16 mouse cellular contexts compared by ENCODE assay signal in the genomic region with DNA sequence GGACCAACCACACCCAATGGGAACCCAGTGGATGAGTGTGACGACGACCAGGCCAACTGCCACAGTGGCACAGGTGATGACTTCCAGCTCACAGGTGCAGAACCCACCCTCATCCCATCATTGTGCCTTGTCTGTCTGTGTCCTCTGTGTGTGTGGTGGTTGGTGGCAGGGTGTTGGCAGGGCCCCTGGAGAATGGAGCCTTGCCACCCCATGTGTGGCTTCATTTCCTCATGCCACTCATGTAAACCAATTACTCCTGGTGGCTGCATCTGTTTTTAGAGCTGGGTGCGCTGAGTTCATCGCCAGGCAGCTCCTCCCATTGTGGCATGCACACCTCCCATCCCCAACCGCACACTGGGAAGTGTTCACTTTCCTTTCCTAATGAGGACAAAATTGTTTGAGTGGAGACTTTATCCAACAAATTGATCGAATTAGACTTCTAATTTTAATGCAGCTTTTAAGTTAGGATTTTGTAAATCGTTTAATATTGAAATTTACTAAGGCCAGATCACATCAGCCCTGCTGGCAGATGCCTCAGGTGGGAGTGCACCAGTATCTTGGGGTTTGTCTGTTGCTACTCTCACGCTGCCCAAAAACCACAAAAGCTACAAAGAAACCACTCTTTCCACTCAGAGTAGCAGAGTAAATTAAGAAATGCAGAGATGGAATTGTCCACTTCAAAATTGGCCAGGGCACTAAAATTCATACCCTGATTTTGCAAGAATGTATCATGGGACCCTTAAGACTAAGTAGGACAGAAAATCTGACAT.
DNase-seq lines count a peak whose midpoint lies in the region; ATAC-seq and TF ChIP-seq lines count a peak whose summit lies in the region.
"Had no signal": no experiment of that assay in that cellular context is flagged by ENCODE, and none has a peak within 500 bp of the region (broad histone marks: within the 10 kb centered on the region; RNA-seq: fewer than 3 reads in every experiment).

No protein-coding gene starts in this region.

- H3K9me3 ChIP-seq in lung, embryonic 14.5 days (ENCODE audit: low read depth, low read length): no peaks in the 10 kb centered on the region
- no peaks in the 10 kb centered on the region for H3K9me3 ChIP-seq in megakaryocyte, embryonic 14.5 days
- no peaks in the 10 kb centered on the region for H3K9me3 ChIP-seq in forebrain, embryonic 12.5 days
- H3K9me3 ChIP-seq: embryonic facial prominence, embryonic 13.5 days; forebrain, embryonic 15.5 days; liver, embryonic 13.5 days; midbrain, embryonic 13.5 days; neural tube, embryonic 13.5 days had no signal

- H3K36me3 ChIP-seq in lung, embryonic 14.5 days (ENCODE audit: insufficient read depth): peaks cover 36% of the 10 kb centered on the region
- no peaks in the 10 kb centered on the region for H3K36me3 ChIP-seq in megakaryocyte, embryonic 14.5 days (replicated peaks; ENCODE audit: low read length)
- peaks cover 10% of the 10 kb centered on the region; the same call in 1 of the 2 replicates for H3K36me3 ChIP-seq in forebrain, embryonic 12.5 days (replicated peaks)
- H3K36me3 ChIP-seq: liver, embryonic 13.5 days had no signal

- H3K27ac ChIP-seq in lung, embryonic 14.5 days (ENCODE audit: low read depth): peak overlapping the region; percentile 42; the same call in 1 of the 2 replicates
- peak overlapping the region; percentile 24 for H3K27ac ChIP-seq in brown adipose tissue, adult 24 weeks (replicated peaks; ENCODE audit: low read depth, low read length)
- H3K27ac ChIP-seq in forebrain, embryonic 12.5 days: no peak overlapping the region
- H3K27ac ChIP-seq: embryonic facial prominence, embryonic 13.5 days; forebrain, embryonic 15.5 days; liver, embryonic 13.5 days; midbrain, embryonic 13.5 days had no signal

- no peak overlapping the region for H3K9ac ChIP-seq in lung, embryonic 14.5 days
- H3K9ac ChIP-seq in forebrain, embryonic 12.5 days: no peak overlapping the region
- H3K9ac ChIP-seq: embryonic facial prominence, embryonic 13.5 days; forebrain, embryonic 15.5 days; liver, embryonic 13.5 days; midbrain, embryonic 13.5 days; neural tube, embryonic 13.5 days had no signal

- DNase-seq in lung, embryonic 14.5 days: no peak
- no peak for DNase-seq in lung, postnatal 4 days
- DNase-seq in thymus, postnatal 10 days (ENCODE audit: low spot score in 2 of 2): peak; percentile 53 to 73
- DNase-seq in right cerebral cortex, postnatal 36 days (ENCODE audit: low spot score in 2 of 2): no peak
- DNase-seq: adrenal gland, adult 2 months; cerebellum, postnatal 25 days; kidney, adult 18-20 months; liver, embryonic 13.5 days; retina, postnatal 1 day had no signal

- 75% methylated on average over 8 of the region's 8 CpGs for WGBS in lung, embryonic 14.5 days
- WGBS in forebrain, embryonic 12.5 days: 85% methylated on average over 8 of the region's 8 CpGs

- no peak for TF ChIP-seq CTCF in lung, embryonic 14.5 days (IDR thresholded peaks at IDR 0.05; ENCODE audit: low read depth)

- no peak overlapping the region for H3K4me2 ChIP-seq in lung, embryonic 14.5 days
- no peak overlapping the region for H3K4me2 ChIP-seq in forebrain, embryonic 12.5 days
- H3K4me2 ChIP-seq: embryonic facial prominence, embryonic 13.5 days; forebrain, embryonic 15.5 days; liver, embryonic 13.5 days; midbrain, embryonic 13.5 days; neural tube, embryonic 13.5 days had no signal

- no peak; the same call in 1 of the 2 replicates for ATAC-seq in lung, embryonic 14.5 days (ENCODE audit: insufficient read depth)
- ATAC-seq in forebrain, embryonic 12.5 days (ENCODE audit: low FRiP score): no peak
- ATAC-seq: forebrain, embryonic 15.5 days; midbrain, embryonic 13.5 days had no signal

- no peaks in the 10 kb centered on the region for H3K4me1 ChIP-seq in lung, embryonic 14.5 days (ENCODE audit: insufficient read depth)
- H3K4me1 ChIP-seq in brown adipose tissue, adult 24 weeks (ENCODE audit: control insufficient read depth, insufficient read depth, insufficient read length, low read length): peaks cover 33% of the 10 kb centered on the region
- H3K4me1 ChIP-seq in megakaryocyte, embryonic 14.5 days: peaks cover 4% of the 10 kb centered on the region; the same call in 1 of the 2 replicates
- no peaks in the 10 kb centered on the region for H3K4me1 ChIP-seq in forebrain, embryonic 12.5 days

- H3K27me3 ChIP-seq in lung, embryonic 14.5 days (ENCODE audit: insufficient read depth, low read length): no peaks in the 10 kb centered on the region
- peaks cover 6% of the 10 kb centered on the region for H3K27me3 ChIP-seq in megakaryocyte, embryonic 14.5 days (replicated peaks)
- peaks cover 8% of the 10 kb centered on the region for H3K27me3 ChIP-seq in forebrain, embryonic 12.5 days
- H3K27me3 ChIP-seq: embryonic facial prominence, embryonic 13.5 days; forebrain, embryonic 15.5 days; liver, embryonic 13.5 days; midbrain, embryonic 13.5 days; neural tube, embryonic 13.5 days had no signal

- H3K4me3 ChIP-seq in lung, embryonic 14.5 days (ENCODE audit: low read depth, low read length): no peak overlapping the region
- H3K4me3 ChIP-seq in brown adipose tissue, adult 24 weeks (ENCODE audit: insufficient read depth, low read depth, low read length): no peak overlapping the region
- peak overlapping the region; percentile 34 for H3K4me3 ChIP-seq in megakaryocyte, embryonic 14.5 days (replicated peaks)
- no peak overlapping the region for H3K4me3 ChIP-seq in forebrain, embryonic 12.5 days (replicated peaks)
- H3K4me3 ChIP-seq: embryonic facial prominence, embryonic 13.5 days; forebrain, embryonic 15.5 days; liver, embryonic 13.5 days; midbrain, embryonic 13.5 days; neural tube, embryonic 13.5 days had no signal

Comparison
In these comparisons a context has a peak if more than half of its experiments do, and no peak if none do; other contexts are left out.
1. DNase-seq: peak in thymus, postnatal 10 days (2 of 2); none in lung, embryonic 14.5 days (single experiment), lung, postnatal 4 days (0 of 2) and right cerebral cortex, postnatal 36 days (0 of 2).